Mouse (Mus musculus): ENCODE measurements at regions not wholly inside any gene's neighbourhood (a gene's known extent, or its start where the extent isn't known, plus 50 kb on each side); places are given as distances from the start of the nearest gene placed in this dataset.

GRCm38 (mm10) chr14:97694238-97694637, 475.3 kb downstream of the Dach1 start:
- POLR2A ChIA-PET, result no interaction called here

GRCm38 (mm10) chr14:97684617-97685016, 484.9 kb downstream of the Dach1 start:
- CTCF ChIA-PET, result no interaction called here
- POLR2A ChIA-PET, result no interaction called here

More at GRCm38 (mm10) chr14:97694238-97694637, 475.3 kb downstream of the Dach1 start:
- CTCF ChIA-PET, result no interaction called here

- CTCF ChIA-PET, result no interaction called here
- POLR2A ChIA-PET, result no interaction called here
These were observed 501.8 kb downstream of the Dach1 start for GRCm38 (mm10) chr14:97667806-97668205.

- POLR2A ChIA-PET, result no interaction called here
These were observed 531.3 kb downstream of the Dach1 start for GRCm38 (mm10) chr14:97638187-97638792.

GRCm38 (mm10) chr14:97611438-97611837, 558.1 kb downstream of the Dach1 start:
- POLR2A ChIA-PET, result no interaction called here
- CTCF ChIA-PET, result no interaction called here

More at GRCm38 (mm10) chr14:97638187-97638792, 531.3 kb downstream of the Dach1 start:
- CTCF ChIA-PET, result interaction anchor here in 1 of 4 experiments (0.5 kb wide), 1 partner anchor 875 kb away, joined by 3 read pairs; no protein-coding TSS in a partner anchor

GRCm38 (mm10) chr14:97596694-97597093, 572.9 kb downstream of the Dach1 start:
- CTCF ChIA-PET, result no interaction called here

GRCm38 (mm10) chr14:97588611-97589010, 581.0 kb downstream of the Dach1 start:
- CTCF ChIA-PET, result no interaction called here
- POLR2A ChIA-PET, result no interaction called here

More at GRCm38 (mm10) chr14:97596694-97597093, 572.9 kb downstream of the Dach1 start:
- POLR2A ChIA-PET, result no interaction called here

- ChIA-PET CTCF (interaction anchor here in 1 of 4 experiments (0.6 kb wide), 1 partner anchor 9 kb away, joined by 3 read pairs; no protein-coding TSS in a partner anchor), POLR2A (no interaction called here)
These were observed 581.4 kb downstream of the Dach1 start for GRCm38 (mm10) chr14:97588182-97588581.

- ChIA-PET POLR2A (no interaction called here), CTCF (no interaction called here)
These were observed 582.6 kb downstream of the Dach1 start for GRCm38 (mm10) chr14:97586962-97587361.

GRCm38 (mm10) chr14:97570274-97570673, 599.3 kb downstream of the Dach1 start:
- ChIA-PET CTCF (no interaction called here), POLR2A (no interaction called here)

GRCm38 (mm10) chr14:97560121-97560907, 609.3 kb downstream of the Dach1 start:
- CTCF ChIA-PET, result no interaction called here
- POLR2A ChIA-PET, result no interaction called here

GRCm38 (mm10) chr14:97559559-97559958, 610.0 kb downstream of the Dach1 start:
- POLR2A ChIA-PET, result no interaction called here

GRCm38 (mm10) chr14:97558289-97558688, 611.3 kb downstream of the Dach1 start:
- CTCF ChIA-PET, result no interaction called here
- POLR2A ChIA-PET, result no interaction called here

More at GRCm38 (mm10) chr14:97559559-97559958, 610.0 kb downstream of the Dach1 start:
- CTCF ChIA-PET, result no interaction called here

- ChIA-PET POLR2A (no interaction called here), CTCF (no interaction called here)
These were observed 611.7 kb downstream of the Dach1 start for GRCm38 (mm10) chr14:97557888-97558287.

- ChIA-PET POLR2A (no interaction called here), CTCF (no interaction called here)
These were observed 623.3 kb downstream of the Dach1 start for GRCm38 (mm10) chr14:97546276-97546675.

GRCm38 (mm10) chr14:97544307-97544706, 625.3 kb downstream of the Dach1 start:
- CTCF ChIA-PET, result no interaction called here
- POLR2A ChIA-PET, result interaction anchor here in 1 of 4 experiments (0.5 kb wide), 1 partner anchor 32 kb away, joined by 3 read pairs; no protein-coding TSS in a partner anchor

- POLR2A ChIA-PET, result no interaction called here
- CTCF ChIA-PET, result no interaction called here
These were observed 632.6 kb downstream of the Dach1 start for GRCm38 (mm10) chr14:97537012-97537411.

- ChIA-PET CTCF (no interaction called here), POLR2A (no interaction called here)
These were observed 658.2 kb downstream of the Dach1 start for GRCm38 (mm10) chr14:97511318-97511717.

- POLR2A ChIA-PET, result no interaction called here
- CTCF ChIA-PET, result no interaction called here
These were observed 679.9 kb downstream of the Dach1 start for GRCm38 (mm10) chr14:97489427-97490347.

- CTCF ChIA-PET, result no interaction called here
- POLR2A ChIA-PET, result no interaction called here
These were observed 691.3 kb downstream of the Dach1 start for GRCm38 (mm10) chr14:97478236-97478635.
